ENCODE assay signal across 8 mouse cellular contexts in genomic region chr10:4079643-4080244, GRCm38 (mm10).
DNase-seq lines count a peak whose midpoint lies in the region; ATAC-seq and TF ChIP-seq lines count a peak whose summit lies in the region.

No protein-coding gene starts in this region.

- peak overlapping the region; percentile 44; the same call in 1 of the 2 replicates for H3K27ac ChIP-seq in spleen, adult 2 months (ENCODE audit: insufficient read depth, low read length)
- peak overlapping the region; percentile 62 for H3K27ac ChIP-seq in embryonic fibroblast, embryonic 13.5 days (ENCODE audit: insufficient read depth, low read length)
- peak overlapping the region; percentile 88 to 89 for H3K27ac ChIP-seq in heart, embryonic 14.5 days (replicated peaks in 1 of 2; ENCODE audit: control insufficient read depth in 1 of 2, insufficient read depth in 1 of 2, low read depth in 2 of 2, low read length in 2 of 2)
- H3K27ac ChIP-seq in liver, embryonic 11.5 days (ENCODE audit: low read depth, low read length), result peak overlapping the region; percentile 11; the same call in 1 of the 2 replicates

- peak in 1 of 2 experiments; percentile 33 for DNase-seq in spleen, adult 2 months (ENCODE audit: low read depth in 1 of 2, low spot score in 2 of 2)
- no peak for DNase-seq in spleen, adult 12 weeks (ENCODE audit: low spot score)
- DNase-seq in kidney, postnatal 14 days, result peak; percentile 87
- DNase-seq in liver, embryonic 11.5 days (ENCODE audit: low spot score), result no peak
- peak; percentile 57 for DNase-seq in ovary, postnatal 36 days (ENCODE audit: low spot score)

- peak; percentile 41; the same call in 1 of the 2 replicates for ATAC-seq in heart, embryonic 14.5 days (ENCODE audit: insufficient number of reproducible peaks, insufficient read depth, low FRiP score, low read depth)
- ATAC-seq in liver, embryonic 11.5 days (replicated peaks; ENCODE audit: low FRiP score), result 0 out of 2 replicates have a peak, but pooled peaks have one; percentile 20
- no peak for ATAC-seq in erythroblast, adult 5-6 weeks (replicated peaks; ENCODE audit: low FRiP score, poor library complexity, severe bottlenecking)

- peak overlapping the region; percentile 47 for H3K4me2 ChIP-seq in heart, embryonic 14.5 days (ENCODE audit: low read length)
- peak overlapping the region; percentile 25 for H3K4me2 ChIP-seq in liver, embryonic 11.5 days

- no peak for TF ChIP-seq CTCF in spleen, adult 2 months (IDR thresholded peaks at IDR 0.05; ENCODE audit: extremely low read depth, insufficient read depth, insufficient read length, insufficient replicate concordance)
- no peak for TF ChIP-seq CTCF in embryonic fibroblast, embryonic 13.5 days (IDR thresholded peaks at IDR 0.05; ENCODE audit: borderline replicate concordance, insufficient read depth, low read length)

- peak overlapping the region; percentile 25; the same call in 1 of the 2 replicates for H3K9ac ChIP-seq in heart, embryonic 14.5 days (ENCODE audit: low read length)
- H3K9ac ChIP-seq in liver, embryonic 11.5 days (ENCODE audit: low read depth, low read length), result no peak overlapping the region

- no peaks in the 10 kb centered on the region; the same call in 1 of the 2 replicates for H3K36me3 ChIP-seq in spleen, adult 2 months (ENCODE audit: control insufficient read depth, insufficient read depth, low read length)
- no peaks in the 10 kb centered on the region for H3K36me3 ChIP-seq in heart, embryonic 14.5 days (ENCODE audit: control insufficient read depth, insufficient read depth, low read length)
- peaks cover 4% of the 10 kb centered on the region; the same call in 1 of the 2 replicates for H3K36me3 ChIP-seq in liver, embryonic 11.5 days (ENCODE audit: control insufficient read depth, insufficient read depth, low read length)

- peak overlapping the region; percentile 29; the same call in 1 of the 2 replicates for H3K4me3 ChIP-seq in spleen, adult 2 months (ENCODE audit: extremely low read depth, insufficient read depth, insufficient read length)
- H3K4me3 ChIP-seq in embryonic fibroblast, embryonic 13.5 days (ENCODE audit: insufficient read depth, low read length), result no peak overlapping the region
- H3K4me3 ChIP-seq in heart, embryonic 14.5 days (ENCODE audit: control insufficient read depth in 1 of 2, insufficient read depth in 1 of 2, low read depth in 1 of 2, low read length in 2 of 2), result 0 out of 4 replicates have a peak overlapping the region, but pooled peaks of 1 of the 2 experiments have one; percentile 4
- no peak overlapping the region for H3K4me3 ChIP-seq in liver, embryonic 11.5 days (ENCODE audit: low read depth, low read length)

- 7% methylated on average over 15 of the region's 15 CpGs for WGBS in spleen, adult 2 months
- WGBS in heart, embryonic 14.5 days, result 52% methylated on average over 15 of the region's 15 CpGs
- WGBS in liver, embryonic 11.5 days, result 39% methylated on average over 15 of the region's 15 CpGs

- peaks cover 11% of the 10 kb centered on the region; the same call in 1 of the 2 replicates for H3K4me1 ChIP-seq in spleen, adult 2 months (ENCODE audit: control insufficient read depth, insufficient read depth, insufficient read length)
- peaks cover 14% of the 10 kb centered on the region for H3K4me1 ChIP-seq in embryonic fibroblast, embryonic 13.5 days (ENCODE audit: control insufficient read depth, insufficient read depth, low read length)
- peaks cover 17 to 20% of the 10 kb centered on the region in 2 experiments for H3K4me1 ChIP-seq in heart, embryonic 14.5 days (ENCODE audit: control insufficient read depth in 2 of 2, insufficient read depth in 2 of 2, low read length in 2 of 2)
- peaks cover 5% of the 10 kb centered on the region; the same call in 1 of the 2 replicates for H3K4me1 ChIP-seq in liver, embryonic 11.5 days (replicated peaks; ENCODE audit: control insufficient read depth, insufficient read depth, low read length)

- H3K9me3 ChIP-seq in heart, embryonic 14.5 days (ENCODE audit: control insufficient read depth, low read length), result no peaks in the 10 kb centered on the region
- no peaks in the 10 kb centered on the region for H3K9me3 ChIP-seq in liver, embryonic 11.5 days (ENCODE audit: control insufficient read depth, low read length)

- no peak for TF ChIP-seq POLR2A in spleen, adult 2 months (IDR thresholded peaks at IDR 0.05; ENCODE audit: low read depth, low read length)
- TF ChIP-seq POLR2A in embryonic fibroblast, embryonic 13.5 days (IDR thresholded peaks at IDR 0.05; ENCODE audit: low read depth, low read length), result no peak

- no peaks in the 10 kb centered on the region for H3K27me3 ChIP-seq in spleen, adult 2 months (ENCODE audit: control insufficient read depth, insufficient read depth, low read length)
- H3K27me3 ChIP-seq in heart, embryonic 14.5 days (ENCODE audit: control insufficient read depth, insufficient read depth, low read length), result no peaks in the 10 kb centered on the region
- H3K27me3 ChIP-seq in liver, embryonic 11.5 days (replicated peaks; ENCODE audit: control insufficient read depth, insufficient read depth, low read length), result no peaks in the 10 kb centered on the region

Comparison
In these comparisons a context has a peak if more than half of its experiments do, and no peak if none do; other contexts are left out.
1. DNase-seq: peak in kidney, postnatal 14 days (single experiment) and ovary, postnatal 36 days (single experiment); none in spleen, adult 12 weeks (single experiment) and liver, embryonic 11.5 days (single experiment).
2. H3K27ac ChIP-seq: peak in every context shown above with its lines; median percentile 88 in heart, embryonic 14.5 days; 62 in embryonic fibroblast, embryonic 13.5 days; 44 in spleen, adult 2 months; 11 in liver, embryonic 11.5 days.